Mouse (Mus musculus): Measurements from ENCODE around the gene Gm37240.
"Not testable (repeated sequence)": the region's sequence is repeated elsewhere in the genome, so short reads cannot be mapped to it uniquely, and the experiment has no call there.

The Gm37240 gene

DNA sequence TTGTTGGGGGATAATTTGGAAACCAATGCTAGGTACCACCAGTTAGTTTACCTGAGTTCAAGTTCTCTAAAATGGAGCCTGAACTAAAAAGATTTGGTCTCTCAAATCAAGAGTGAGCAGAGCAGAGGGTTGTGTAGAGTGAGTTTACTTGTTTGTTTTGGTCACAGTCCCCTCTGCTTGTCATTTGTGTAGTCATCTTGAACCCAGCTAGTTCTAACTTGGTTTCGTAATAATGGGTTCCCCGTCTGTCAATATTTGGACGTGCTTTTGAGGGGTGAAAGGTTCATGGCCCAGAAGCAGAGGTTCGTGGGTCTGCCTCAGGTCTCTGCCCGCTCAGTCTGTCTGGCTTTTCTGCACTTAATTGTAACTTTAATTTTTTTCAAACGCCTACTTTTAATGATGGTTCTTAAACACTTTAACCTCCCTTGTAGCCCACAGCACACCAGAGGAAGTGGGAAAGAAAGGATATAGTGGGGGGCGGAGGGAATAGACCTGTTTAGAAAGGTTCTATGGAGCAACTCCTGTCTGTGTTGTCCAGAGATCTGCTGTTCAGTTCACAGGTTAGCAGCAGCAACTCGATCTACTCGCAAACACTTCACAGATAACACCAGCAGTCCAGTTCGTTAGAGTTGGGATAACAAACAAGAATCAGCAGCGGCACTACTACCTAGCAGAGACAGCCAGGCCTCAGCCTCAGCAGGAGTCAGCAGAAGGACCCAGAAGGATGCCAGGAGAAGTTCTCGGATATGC, 1237.6 kb downstream of the Gm37240 start:
- DNase-seq (ENCODE audit: low spot score in 2 of 2) = no peak

GRCm38 (mm10) chr3:84648069-84648468, 1239.2 kb downstream of the Gm37240 start:
- not testable (repeated sequence) for DNase-seq (ENCODE audit: low spot score in 2 of 2)

GRCm38 (mm10) chr3:84647616-84648015, 1239.7 kb downstream of the Gm37240 start:
- no peak for DNase-seq (ENCODE audit: low spot score in 2 of 2)

DNA sequence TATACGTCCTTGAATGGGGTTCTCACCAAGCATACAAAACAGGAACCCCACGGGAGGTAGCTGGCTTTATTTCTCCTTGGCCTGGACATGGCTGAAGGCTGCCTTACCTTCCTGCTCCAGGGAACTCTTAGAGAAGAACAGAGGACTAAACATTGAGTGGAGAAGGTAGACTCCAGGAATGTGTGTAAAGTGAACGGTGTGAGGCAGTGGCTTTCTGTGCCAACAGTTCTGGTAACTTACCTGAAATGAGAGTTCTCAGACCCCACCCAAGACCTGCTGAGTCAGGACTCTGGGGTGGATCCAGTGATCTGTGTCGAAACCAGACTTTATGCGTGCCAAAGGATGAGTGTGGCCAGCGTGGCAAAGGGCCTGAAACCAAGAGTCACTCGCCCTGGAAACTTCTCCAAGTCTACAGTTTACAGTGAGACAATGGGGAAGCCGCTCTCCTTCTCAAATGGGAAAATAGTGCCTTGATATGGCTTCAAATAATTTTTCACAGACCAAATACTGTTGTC, 1240.9 kb downstream of the Gm37240 start:
- DNase-seq (ENCODE audit: low spot score in 2 of 2) = no peak

DNA sequence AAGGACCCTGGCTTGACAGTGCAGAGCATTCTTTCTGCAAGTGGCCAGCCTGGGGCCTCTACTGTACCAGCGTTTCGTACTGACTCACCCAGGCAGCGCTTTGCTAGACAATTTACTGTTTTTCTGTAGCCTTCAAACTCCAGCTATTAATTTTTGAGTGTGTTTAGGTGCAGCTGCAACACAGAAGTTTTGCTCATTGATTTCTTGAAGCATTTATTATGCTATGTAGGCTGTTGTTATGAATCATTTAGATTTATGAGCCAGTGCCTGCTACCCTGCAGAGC, 1241.4 kb downstream of the Gm37240 start:
- no peak for DNase-seq (ENCODE audit: low spot score in 2 of 2)

DNA sequence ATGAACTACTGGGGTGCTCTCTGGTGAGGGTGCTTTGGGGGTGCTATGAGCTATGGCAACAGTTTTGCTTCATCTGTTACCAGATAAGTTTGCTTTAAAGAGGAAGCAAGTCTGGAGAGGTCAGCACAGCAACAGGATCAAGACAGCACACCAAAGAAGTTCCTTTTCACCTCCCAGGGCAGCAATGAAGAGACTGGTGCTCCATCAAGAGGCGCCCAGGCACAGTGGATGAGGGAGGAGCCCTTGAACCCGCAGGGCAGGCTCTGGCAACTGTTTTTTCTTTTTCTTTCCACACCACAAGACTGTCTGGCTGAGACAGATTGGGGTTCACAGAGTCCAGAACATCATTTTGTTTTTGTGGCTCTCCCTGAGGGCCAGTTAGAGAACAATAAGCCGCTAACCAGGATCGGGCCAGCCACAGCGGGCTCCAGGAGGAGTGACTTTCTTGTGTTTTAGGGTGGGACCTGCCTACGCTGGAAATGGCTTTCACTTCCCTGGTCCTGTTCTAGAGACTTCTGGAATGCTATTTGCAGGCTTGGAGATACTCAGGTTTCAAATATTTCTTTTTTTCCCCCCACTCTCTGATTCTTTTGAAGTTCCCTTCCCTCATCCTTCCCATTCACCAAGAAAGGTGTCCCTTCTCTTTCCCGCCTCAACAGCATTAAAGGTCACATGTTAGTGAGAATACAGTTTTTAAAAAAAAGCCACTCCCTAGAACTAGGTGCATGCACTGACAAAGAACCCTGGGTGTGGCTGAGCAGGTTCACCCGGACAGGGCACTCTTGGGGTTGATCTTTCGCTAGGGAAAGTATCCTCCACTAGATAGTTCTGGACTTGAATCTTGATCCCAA, 1241.9 kb downstream of the Gm37240 start:
- DNase-seq (ENCODE audit: low spot score in 2 of 2) = no peak

DNA sequence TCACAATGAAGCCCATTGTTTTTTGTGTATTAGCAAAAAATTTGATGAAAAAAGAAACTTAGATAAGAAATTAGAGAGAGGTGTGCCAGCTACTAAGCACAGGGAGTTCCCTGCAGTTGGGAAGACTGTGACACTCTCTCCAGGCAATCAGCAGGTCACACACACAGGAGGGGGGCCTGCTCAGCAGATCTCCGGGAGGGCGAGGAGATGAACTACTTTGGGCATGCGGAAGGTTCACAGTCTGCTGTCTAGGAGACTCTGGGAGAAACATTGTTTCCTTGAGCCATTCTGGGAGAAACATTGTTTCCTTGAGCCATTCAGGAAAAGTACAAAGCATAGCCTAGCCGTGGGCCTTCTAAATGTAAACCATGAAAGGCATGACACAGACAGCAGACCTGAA, 1244.4 kb downstream of the Gm37240 start:
- DNase-seq (ENCODE audit: low spot score in 2 of 2) = no peak

GRCm38 (mm10) chr3:84641391-84641790, 1245.9 kb downstream of the Gm37240 start:
- DNase-seq (ENCODE audit: low spot score in 2 of 2) = no peak

GRCm38 (mm10) chr3:84640536-84640935, 1246.8 kb downstream of the Gm37240 start:
- DNase-seq (ENCODE audit: low spot score in 2 of 2) = no peak

- no peak for DNase-seq (ENCODE audit: low spot score in 2 of 2)
Observed at GRCm38 (mm10) chr3:84639767-84640500, 1247.4 kb downstream of the Gm37240 start.

DNA sequence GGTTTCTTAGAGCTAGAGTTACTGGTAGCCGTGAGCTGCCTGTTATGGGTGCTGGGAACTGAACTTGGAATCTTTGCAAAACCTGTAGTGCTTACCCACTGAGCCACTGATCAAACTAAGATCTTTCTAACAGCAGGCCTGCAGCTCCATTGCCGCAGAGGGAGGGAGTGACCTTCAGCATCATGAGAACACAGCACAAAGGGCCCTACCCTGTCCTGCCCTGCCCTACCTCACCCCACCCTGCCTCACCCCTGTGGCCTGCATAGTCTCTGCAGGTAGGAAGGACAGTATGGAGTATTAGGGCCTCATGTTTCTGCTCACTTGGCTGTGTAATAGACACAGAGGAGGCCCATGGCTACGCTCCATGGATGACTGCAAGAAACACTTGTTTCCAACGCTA, 1248.5 kb downstream of the Gm37240 start:
- no peak for DNase-seq (ENCODE audit: low spot score in 2 of 2)

- DNase-seq (ENCODE audit: low spot score in 2 of 2) = no peak
Observed at GRCm38 (mm10) chr3:84637890-84638578, 1249.3 kb downstream of the Gm37240 start.

- DNase-seq (ENCODE audit: low spot score in 2 of 2) = no peak
Observed at GRCm38 (mm10) chr3:84637095-84637494, 1250.2 kb downstream of the Gm37240 start.

DNA sequence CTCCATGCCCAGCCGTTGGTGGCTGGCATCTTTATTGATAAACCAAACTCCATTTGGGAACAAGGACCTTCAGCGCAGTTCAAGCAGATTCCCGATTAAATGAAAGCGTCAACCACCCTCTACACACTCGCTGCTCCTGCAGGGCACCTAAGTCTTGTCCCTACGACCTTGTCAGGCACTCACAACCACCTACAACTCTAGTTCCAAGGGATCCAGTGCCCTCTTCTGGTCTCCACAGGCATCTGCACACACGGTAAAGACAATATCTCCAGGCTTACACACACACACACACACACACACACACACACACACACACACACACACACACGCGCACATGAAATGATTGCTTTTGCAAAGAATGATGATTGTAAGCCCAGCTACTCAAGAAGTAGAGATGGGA, 1255.7 kb downstream of the Gm37240 start:
- DNase-seq (ENCODE audit: low spot score in 2 of 2) = no peak

- no peak for DNase-seq (ENCODE audit: low spot score in 2 of 2)
Observed at GRCm38 (mm10) chr3:84622026-84622425, 1265.3 kb downstream of the Gm37240 start.

GRCm38 (mm10) chr3:84619725-84620124, 1267.6 kb downstream of the Gm37240 start:
- no peak for DNase-seq (ENCODE audit: low spot score in 2 of 2)

DNA sequence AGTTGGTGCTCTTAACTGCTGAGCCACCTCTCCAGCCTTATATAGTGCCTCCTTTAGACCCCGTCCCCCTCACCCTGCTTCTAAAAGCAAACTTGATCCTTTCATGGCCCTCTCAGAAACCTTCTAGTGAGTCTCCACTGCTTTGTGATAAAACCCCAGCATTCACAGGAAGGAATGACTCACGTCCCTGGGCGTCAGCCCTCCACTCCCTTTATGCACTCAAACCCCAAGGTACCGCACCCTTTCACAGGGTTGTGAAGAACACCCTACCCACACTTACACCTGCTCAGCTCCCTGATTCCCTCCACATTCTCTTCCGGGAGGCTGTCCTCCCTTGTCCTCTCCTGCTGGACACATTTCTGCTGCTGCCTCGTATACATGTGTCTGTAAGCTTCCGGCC, 1268.3 kb downstream of the Gm37240 start:
- DNase-seq (ENCODE audit: low spot score in 2 of 2) = no peak

DNA sequence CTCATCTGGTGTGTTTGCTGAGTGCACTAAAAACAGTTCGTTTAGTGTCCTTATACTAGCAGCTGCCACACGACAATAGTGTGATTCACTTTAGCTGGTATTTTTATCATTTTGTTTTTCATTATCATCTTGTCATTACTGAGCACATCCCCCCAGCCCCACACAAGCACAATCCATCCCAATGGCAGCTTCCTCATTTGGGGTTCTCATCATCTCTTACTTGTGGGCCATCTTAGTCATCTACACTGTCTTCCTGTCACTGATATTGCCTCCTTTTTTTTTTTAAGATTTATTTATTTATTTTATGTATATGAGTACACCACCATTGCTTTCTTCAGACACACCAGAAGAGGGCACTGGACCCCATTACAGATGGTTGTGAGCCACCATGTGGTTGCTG, 1268.7 kb downstream of the Gm37240 start:
- DNase-seq (ENCODE audit: low spot score in 2 of 2) = no peak

DNA sequence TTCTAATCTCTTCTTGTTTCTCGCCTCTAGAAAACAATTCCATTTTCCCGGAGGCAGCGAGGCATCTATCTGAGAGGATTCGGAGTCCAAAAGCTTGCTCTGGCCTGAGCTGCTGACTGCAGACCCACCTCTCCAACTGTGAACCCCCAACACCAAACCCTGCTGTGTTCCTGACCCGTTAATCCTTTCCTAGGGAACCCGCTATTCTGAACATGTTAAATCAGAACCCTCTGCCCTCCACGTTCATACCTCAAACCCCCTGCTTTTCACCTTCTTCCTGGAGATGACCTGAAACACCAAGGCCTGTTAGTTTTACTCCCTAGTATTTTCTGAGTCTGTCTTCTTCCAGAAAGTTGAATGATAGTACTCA, 1271.5 kb downstream of the Gm37240 start:
- no peak for DNase-seq (ENCODE audit: low spot score in 2 of 2)

- no peak for DNase-seq (ENCODE audit: low spot score in 2 of 2)
Observed at GRCm38 (mm10) chr3:84615050-84615855, 1272.1 kb downstream of the Gm37240 start.

GRCm38 (mm10) chr3:84610183-84610710, 1277.1 kb downstream of the Gm37240 start:
- no peak for DNase-seq (ENCODE audit: low spot score in 2 of 2)
